Mouse (Mus musculus): ENCODE measurements around the gene Dnaaf3. TPM values are rescaled to one million over a fixed set of nuclear protein-coding genes. Genes with fewer than 3 reads are reported as not detected.
A peak's percentile ranks its signal among the peaks of the same experiment; 100 is the strongest.
"Not testable (repeated sequence)": the region's sequence is repeated elsewhere in the genome, so short reads cannot be mapped to it uniquely, and the experiment has no call there.

Dnaaf3 gene
- polyA plus RNA-seq, 1 experiment from 2014 or later = 1.5 TPM

DNA sequence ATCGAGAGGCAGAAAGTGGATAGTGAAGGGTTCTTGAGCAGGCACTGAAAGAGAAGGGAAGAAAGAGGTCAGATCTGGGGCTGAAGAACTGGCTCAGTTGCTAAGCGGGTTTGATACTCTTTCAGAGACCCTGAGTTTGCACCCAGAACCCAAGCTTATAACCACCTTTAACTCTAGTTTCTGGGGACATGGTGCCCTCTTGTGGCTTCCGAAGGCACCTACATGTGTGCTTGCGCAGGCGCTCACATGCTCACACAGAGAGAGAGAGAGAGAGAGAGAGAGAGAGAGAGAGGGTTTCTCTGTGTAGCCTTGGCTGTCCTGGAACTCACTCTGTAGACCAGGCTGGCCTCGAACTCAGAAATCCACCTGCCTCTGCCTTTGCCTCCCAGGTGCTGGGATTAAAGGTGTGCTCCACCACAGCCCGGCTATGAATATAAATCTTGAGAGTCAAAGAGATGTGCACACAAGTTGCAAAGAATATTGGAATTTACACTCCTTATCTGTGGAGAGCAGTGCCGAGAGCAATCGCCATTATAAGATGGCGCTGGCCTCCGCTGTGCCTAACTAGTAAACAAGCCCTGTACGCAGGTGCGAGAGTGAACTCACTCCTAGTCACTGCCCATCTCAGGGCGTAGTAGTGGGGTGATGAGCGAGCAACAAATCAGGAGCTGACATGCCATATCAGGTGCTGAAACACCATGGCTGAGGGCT lies 7.9 kb downstream of the Dnaaf3 start, which contains the start of gene Tnni3:
Gene Tnni3 (minus strand): TSS at position 18 of the 711 bp plus-strand sequence.
- ATAC-seq (ENCODE audit: low FRiP score); H3K4me1 ChIP-seq (replicated peaks; ENCODE audit: control insufficient read depth, insufficient read depth, low read length); H3K9ac ChIP-seq; H3K4me2 ChIP-seq (replicated peaks); H3K4me3 ChIP-seq (replicated peaks; ENCODE audit: low read length); H3K36me3 ChIP-seq (replicated peaks; ENCODE audit: control insufficient read depth, insufficient read depth); H3K27ac ChIP-seq; H3K9me3 ChIP-seq (ENCODE audit: control insufficient read depth, low read length); H3K27me3 ChIP-seq (ENCODE audit: control insufficient read depth, insufficient read depth, low read length): not testable (repeated sequence)
- peak; percentile 72 for DNase-seq (ENCODE audit: low spot score)
- WGBS = 75% methylated on average over 15 of the region's 15 CpGs

DNA sequence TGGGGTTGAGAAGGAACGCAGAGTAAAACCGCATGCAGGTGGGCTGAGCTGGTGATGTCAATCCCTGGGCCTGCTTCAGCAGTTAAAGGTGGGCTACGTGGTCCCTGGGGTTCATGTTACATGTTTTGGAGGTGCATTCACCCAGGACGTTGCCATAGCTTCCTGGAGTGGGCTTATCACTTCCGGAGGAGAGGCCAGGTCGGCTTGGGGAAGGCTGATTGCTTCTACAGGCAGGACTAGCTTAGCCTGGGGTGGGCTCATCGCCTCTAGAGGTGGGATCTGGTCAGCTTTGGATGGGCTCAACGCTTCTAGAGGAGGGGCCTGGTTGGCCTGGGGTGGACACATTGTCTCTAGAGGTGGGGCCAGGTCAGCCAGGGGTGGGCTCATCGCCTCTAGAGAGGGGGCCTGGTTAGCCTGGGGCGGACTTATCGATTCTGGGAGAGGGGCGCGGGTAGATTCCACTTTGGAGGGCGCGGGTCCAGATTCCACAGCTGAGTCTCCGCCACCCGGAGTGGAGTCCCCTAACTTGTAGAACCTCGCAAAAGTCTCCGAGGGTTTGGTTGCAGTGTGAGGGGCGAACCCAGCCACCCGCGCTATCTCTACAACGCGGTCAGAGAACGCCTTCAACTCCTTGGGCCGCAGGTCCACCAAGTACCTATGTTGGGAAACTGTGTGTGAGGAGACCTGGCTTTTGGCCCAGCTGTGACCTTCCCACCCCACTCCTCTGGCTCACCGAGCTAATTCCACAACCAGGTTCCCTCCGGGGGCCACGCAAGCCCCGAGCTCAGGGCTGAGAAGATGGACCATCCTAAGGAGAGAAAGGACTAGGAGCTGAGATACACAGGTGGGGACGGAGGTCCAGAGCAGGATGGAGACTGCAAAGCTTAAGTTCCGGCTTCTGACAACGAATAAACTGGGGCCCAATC lies 8.8 kb downstream of the Dnaaf3 start:
- no peak for ATAC-seq (ENCODE audit: low FRiP score)

DNA sequence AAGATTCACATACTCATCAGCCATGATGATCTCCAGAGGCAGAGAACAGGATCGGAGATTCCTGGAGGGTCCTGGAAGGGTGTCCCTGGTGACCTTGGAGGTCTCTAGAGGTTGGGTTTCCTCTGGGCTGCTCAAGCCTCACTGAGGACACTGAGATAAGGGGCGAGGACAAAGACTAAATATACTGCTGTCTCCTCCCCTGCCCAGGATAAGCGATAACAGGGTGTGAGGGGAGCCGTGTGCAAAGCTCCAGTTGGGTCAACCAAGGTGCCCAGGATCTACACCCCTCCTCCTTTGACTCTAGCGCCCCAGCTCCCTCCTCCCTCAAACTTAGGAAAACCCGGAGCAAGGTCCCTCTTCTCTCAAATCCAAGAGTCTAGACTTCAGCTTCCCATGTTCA lies 10.0 kb downstream of the Dnaaf3 start:
- H3K4me2 ChIP-seq (replicated peaks) = no peak overlapping the region
- ATAC-seq (ENCODE audit: low FRiP score) (no peak), DNase-seq (ENCODE audit: low spot score) (no peak)
- H3K27me3 ChIP-seq (ENCODE audit: control insufficient read depth, insufficient read depth, low read length) = peaks cover 3% of the 10 kb centered on the region; the same call in 1 of the 2 replicates
- no peaks in the 10 kb centered on the region; the same call in 1 of the 2 replicates for H3K4me1 ChIP-seq (replicated peaks; ENCODE audit: control insufficient read depth, insufficient read depth, low read length)
- no peak overlapping the region for H3K9ac ChIP-seq
- WGBS = 86% methylated on average over 6 of the region's 6 CpGs
- no peaks in the 10 kb centered on the region for H3K36me3 ChIP-seq (replicated peaks; ENCODE audit: control insufficient read depth, insufficient read depth)
- H3K4me3 ChIP-seq (replicated peaks; ENCODE audit: low read length) = no peak overlapping the region
- H3K27ac ChIP-seq = no peak overlapping the region
- no peaks in the 10 kb centered on the region for H3K9me3 ChIP-seq (ENCODE audit: control insufficient read depth, low read length)

More for the DNA sequence above, 8.8 kb downstream of the Dnaaf3 start:
- no peaks in the 10 kb centered on the region for H3K36me3 ChIP-seq (replicated peaks; ENCODE audit: control insufficient read depth, insufficient read depth)
- H3K27me3 ChIP-seq (ENCODE audit: control insufficient read depth, insufficient read depth, low read length) = peaks cover 3% of the 10 kb centered on the region; the same call in 1 of the 2 replicates
- no peak overlapping the region for H3K27ac ChIP-seq
- H3K9ac ChIP-seq = no peak overlapping the region
- no peaks in the 10 kb centered on the region for H3K9me3 ChIP-seq (ENCODE audit: control insufficient read depth, low read length)
- H3K4me1 ChIP-seq (replicated peaks; ENCODE audit: control insufficient read depth, insufficient read depth, low read length) = no peaks in the 10 kb centered on the region; the same call in 1 of the 2 replicates
- H3K4me3 ChIP-seq (replicated peaks; ENCODE audit: low read length) = no peak overlapping the region
- H3K4me2 ChIP-seq (replicated peaks) = no peak overlapping the region
- no peak for DNase-seq (ENCODE audit: low spot score)
- 93% methylated on average over 33 of the region's 33 CpGs for WGBS

DNA sequence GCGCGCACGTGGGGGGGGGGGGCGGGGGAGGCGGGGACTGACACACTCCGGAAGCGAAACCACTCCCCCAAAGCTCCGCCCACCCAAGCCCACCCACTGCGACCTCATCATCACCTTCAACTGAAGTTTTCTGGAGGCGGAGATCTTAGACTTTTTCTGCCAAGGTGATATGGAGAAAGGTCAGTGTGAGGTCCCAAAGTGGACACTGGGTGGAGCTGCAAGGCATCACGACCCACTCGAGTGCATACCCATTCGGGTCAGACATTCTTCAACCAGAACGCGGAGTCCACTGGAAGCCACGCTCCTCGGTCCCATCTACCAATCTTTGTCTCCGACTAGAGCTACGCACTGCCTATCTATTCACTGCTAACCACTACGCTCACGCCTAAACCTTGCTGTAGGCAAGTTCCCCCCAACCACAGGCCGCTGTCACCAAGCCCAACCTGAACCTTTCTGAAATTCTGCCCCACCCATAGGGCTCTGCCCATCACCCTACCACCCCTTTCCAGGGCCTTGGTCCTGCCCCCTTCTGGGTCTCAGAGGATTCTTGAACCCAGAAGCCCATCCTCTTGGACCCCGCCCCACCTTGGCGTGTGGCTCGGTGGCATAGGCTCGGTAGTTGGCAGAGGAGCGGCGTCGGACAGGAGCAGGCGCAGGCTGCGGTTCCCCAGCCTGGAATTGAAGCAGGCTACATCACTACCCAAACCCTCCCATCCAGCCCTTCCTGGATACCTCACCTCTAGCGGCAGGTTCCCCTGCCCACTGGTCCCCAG lies 10.8 kb downstream of the Dnaaf3 start:
- H3K9ac ChIP-seq = peak overlapping the region; percentile 29

DNA sequence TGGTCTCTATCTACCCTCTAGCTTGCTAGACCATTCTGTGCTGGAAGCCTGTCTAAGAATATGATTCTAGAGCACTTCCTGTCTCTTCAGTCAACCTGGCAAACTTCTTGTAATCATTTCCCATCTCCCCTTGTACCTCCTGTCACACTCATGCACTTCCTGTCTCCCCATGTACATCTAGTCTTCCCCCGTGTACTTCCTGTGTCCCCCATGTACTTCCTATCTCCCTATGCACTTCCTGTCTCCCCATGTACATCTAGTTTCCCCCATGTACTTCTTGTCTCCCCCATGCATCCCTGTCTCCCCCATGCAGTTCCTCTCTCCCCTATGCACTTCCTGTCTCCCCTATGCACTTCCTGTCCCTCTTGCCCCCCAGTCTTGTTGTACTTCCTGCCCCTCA lies 13.8 kb downstream of the Dnaaf3 start:
- Histone ChIP-seq H3K4me2 (replicated peaks) (no peak overlapping the region), H3K27ac (no peak overlapping the region), H3K9me3 (ENCODE audit: control insufficient read depth, low read length) (no peaks in the 10 kb centered on the region), H3K4me1 (replicated peaks; ENCODE audit: control insufficient read depth, insufficient read depth, low read length) (no peaks in the 10 kb centered on the region), H3K27me3 (ENCODE audit: control insufficient read depth, insufficient read depth, low read length) (peaks cover 3% of the 10 kb centered on the region; the same call in 1 of the 2 replicates), H3K36me3 (replicated peaks; ENCODE audit: control insufficient read depth, insufficient read depth) (no peaks in the 10 kb centered on the region), H3K4me3 (replicated peaks; ENCODE audit: low read length) (no peak overlapping the region), H3K9ac (no peak overlapping the region)
- no peak for ATAC-seq (ENCODE audit: low FRiP score)
- 93% methylated on average over 1 of the region's 1 CpGs for WGBS
- no peak for DNase-seq (ENCODE audit: low spot score)

More for the DNA sequence above, 10.8 kb downstream of the Dnaaf3 start:
- Histone ChIP-seq H3K27ac (no peak overlapping the region), H3K27me3 (ENCODE audit: control insufficient read depth, insufficient read depth, low read length) (peaks cover 3% of the 10 kb centered on the region; the same call in 1 of the 2 replicates), H3K4me2 (replicated peaks) (peak overlapping the region; percentile 43), H3K4me3 (replicated peaks; ENCODE audit: low read length) (0 out of 2 replicates have a peak overlapping the region, but pooled peaks have one; percentile 2), H3K9me3 (ENCODE audit: control insufficient read depth, low read length) (no peaks in the 10 kb centered on the region), H3K36me3 (replicated peaks; ENCODE audit: control insufficient read depth, insufficient read depth) (no peaks in the 10 kb centered on the region), H3K4me1 (replicated peaks; ENCODE audit: control insufficient read depth, insufficient read depth, low read length) (no peaks in the 10 kb centered on the region)
- ATAC-seq (ENCODE audit: low FRiP score) (no peak), DNase-seq (ENCODE audit: low spot score) (no peak)
- WGBS = 39% methylated on average over 32 of the region's 32 CpGs

DNA sequence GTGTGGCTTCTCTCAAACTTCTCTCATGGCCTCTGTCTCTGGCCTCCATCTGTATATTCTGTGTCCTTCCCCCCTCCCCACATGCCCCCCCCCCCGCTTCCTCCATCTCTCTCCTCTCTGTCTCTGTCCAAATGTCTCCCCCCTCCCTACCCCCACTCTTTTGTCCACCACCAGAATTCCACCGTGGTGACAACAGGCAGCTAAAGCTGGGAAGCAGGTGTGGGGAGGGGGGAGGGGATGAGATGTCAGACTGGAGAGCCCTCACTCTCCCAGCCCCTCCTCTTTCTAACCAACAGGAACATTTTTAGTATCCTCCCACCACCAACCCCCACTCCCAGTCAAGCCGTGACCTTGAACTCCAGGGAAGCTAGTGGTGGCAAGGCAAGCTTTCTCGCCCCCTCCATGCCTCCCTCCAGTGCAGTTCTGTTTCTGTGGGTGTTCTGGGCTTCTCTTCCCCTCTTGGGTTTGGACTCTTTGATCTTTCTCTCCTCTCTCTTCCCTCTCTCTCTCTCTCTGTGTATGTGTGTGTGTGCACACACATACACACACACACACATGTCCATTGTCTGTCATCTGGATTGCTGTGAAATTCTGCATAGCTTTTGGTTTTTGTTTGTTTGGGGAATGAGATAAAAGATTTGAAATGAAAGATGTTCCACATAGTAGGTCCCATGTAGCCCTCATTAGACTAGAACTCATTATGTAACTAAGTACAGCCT lies 15.8 kb downstream of the Dnaaf3 start, which contains the start of gene Tnnt1:
Gene Tnnt1 (minus strand): TSS at position 51 of the 719 bp plus-strand sequence.
- DNase-seq (ENCODE audit: low spot score) (no peak), ATAC-seq (ENCODE audit: low FRiP score) (no peak)
- no peaks in the 10 kb centered on the region for H3K36me3 ChIP-seq (replicated peaks; ENCODE audit: control insufficient read depth, insufficient read depth)
- no peaks in the 10 kb centered on the region for H3K4me1 ChIP-seq (replicated peaks; ENCODE audit: control insufficient read depth, insufficient read depth, low read length)
- H3K4me2 ChIP-seq (replicated peaks) = no peak within 1 kb of the TSS
- H3K27me3 ChIP-seq (ENCODE audit: control insufficient read depth, insufficient read depth, low read length) = no peaks in the 10 kb centered on the region
- H3K27ac ChIP-seq = no peak within 1 kb of the TSS
- no peaks in the 10 kb centered on the region for H3K9me3 ChIP-seq (ENCODE audit: control insufficient read depth, low read length)
- no peak within 1 kb of the TSS for H3K9ac ChIP-seq
- WGBS = 24% methylated on average over 3 of the region's 4 CpGs
- H3K4me3 ChIP-seq (replicated peaks; ENCODE audit: low read length) = no peak within 1 kb of the TSS

DNA sequence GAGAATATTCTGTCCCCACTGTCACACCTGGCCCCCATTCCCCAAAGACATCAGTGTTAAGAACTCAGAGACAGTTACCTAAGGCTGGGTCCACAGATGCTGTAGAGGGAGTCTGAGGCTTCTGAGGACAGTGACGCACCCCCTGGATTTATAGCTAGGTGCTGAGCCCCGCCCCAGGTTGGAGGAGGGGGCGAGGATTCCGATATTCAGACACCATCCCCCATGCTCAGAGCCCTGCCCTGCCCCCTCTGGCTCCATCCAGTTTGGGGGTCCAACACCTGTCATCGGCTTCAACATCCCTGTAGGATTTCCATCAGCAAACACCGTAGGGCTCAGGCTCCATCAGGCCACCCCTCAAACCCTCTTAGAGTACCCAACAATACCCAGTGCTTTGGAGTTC lies 16.4 kb downstream of the Dnaaf3 start:
- no peak overlapping the region for H3K4me3 ChIP-seq (replicated peaks; ENCODE audit: low read length)
- 66% methylated on average over 6 of the region's 6 CpGs for WGBS
- no peak overlapping the region for H3K27ac ChIP-seq
- no peaks in the 10 kb centered on the region for H3K9me3 ChIP-seq (ENCODE audit: control insufficient read depth, low read length)
- H3K36me3 ChIP-seq (replicated peaks; ENCODE audit: control insufficient read depth, insufficient read depth) = no peaks in the 10 kb centered on the region
- no peak overlapping the region for H3K4me2 ChIP-seq (replicated peaks)
- ATAC-seq (ENCODE audit: low FRiP score) (no peak), DNase-seq (ENCODE audit: low spot score) (no peak)
- no peaks in the 10 kb centered on the region for H3K27me3 ChIP-seq (ENCODE audit: control insufficient read depth, insufficient read depth, low read length)
- no peaks in the 10 kb centered on the region for H3K4me1 ChIP-seq (replicated peaks; ENCODE audit: control insufficient read depth, insufficient read depth, low read length)
- no peak overlapping the region for H3K9ac ChIP-seq

DNA sequence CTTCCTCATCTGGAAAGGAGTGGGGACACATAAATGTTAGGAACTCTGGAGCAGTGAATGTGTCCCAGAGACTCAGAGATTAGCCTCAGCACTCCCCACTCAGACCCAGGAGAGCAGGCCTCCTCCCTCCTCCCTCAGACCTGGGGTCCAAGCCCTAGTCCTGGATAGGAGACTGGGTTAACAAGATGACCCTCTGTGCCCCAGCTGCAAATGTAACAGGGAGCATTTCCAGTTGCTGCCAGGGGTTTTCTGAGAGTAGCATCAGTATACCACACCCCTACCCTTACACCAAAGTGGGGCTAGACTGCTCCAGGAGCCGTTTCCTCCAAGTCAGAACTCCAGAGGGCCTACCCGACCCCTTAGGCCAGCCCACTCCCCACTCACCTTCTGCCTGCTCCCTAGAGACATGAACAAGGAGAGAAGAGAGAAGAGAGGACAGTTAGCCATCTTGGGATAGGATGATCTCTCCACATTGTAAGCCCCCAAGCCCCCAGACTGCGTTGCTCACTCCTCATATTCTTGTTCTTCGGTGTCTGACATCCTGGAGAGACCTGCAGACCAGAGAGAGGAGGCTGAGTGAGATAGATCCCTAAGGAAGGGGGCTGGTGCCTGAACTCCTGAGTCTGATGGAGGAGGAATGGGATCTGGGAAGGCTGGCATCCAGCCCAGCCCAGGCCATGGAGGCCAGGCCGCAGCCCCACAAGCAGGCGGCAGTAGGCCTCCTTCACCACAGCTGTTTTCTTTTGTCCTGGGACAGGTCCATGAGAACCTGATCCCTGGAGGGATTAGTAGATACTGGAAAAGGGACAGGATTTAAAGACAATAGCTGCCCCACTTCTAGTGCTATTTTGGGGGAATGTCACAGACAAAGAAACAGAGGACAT lies 18.2 kb downstream of the Dnaaf3 start:
- WGBS = 54% methylated on average over 6 of the region's 6 CpGs
- H3K9ac ChIP-seq = no peak overlapping the region
- ATAC-seq (ENCODE audit: low FRiP score) = no peak
- no peaks in the 10 kb centered on the region for H3K4me1 ChIP-seq (replicated peaks; ENCODE audit: control insufficient read depth, insufficient read depth, low read length)
- no peaks in the 10 kb centered on the region for H3K27me3 ChIP-seq (ENCODE audit: control insufficient read depth, insufficient read depth, low read length)
- H3K36me3 ChIP-seq (replicated peaks; ENCODE audit: control insufficient read depth, insufficient read depth) = no peaks in the 10 kb centered on the region
- H3K27ac ChIP-seq = no peak overlapping the region
- no peak overlapping the region for H3K4me3 ChIP-seq (replicated peaks; ENCODE audit: low read length)
- DNase-seq (ENCODE audit: low spot score) = no peak
- H3K9me3 ChIP-seq (ENCODE audit: control insufficient read depth, low read length) = no peaks in the 10 kb centered on the region
- H3K4me2 ChIP-seq (replicated peaks) = no peak overlapping the region
